Mouse (Mus musculus): ENCODE data around the gene Ndufb6.

- TF ChIP-seq GATA1 (IDR thresholded peaks at IDR 0.05; ENCODE audit: low read length) (no peak), TAL1 (IDR thresholded peaks at IDR 0.05; ENCODE audit: low read length) (no peak)
Measured at GRCm38 (mm10) chr4:40267681-40268080, 11.5 kb downstream of the Ndufb6 start.

Measured in erythroblast, embryonic 14.5 days (primary cell).